Mouse (Mus musculus): ENCODE measurements around the gene Hspa1l. TPM values are rescaled to one million over a fixed set of nuclear protein-coding genes. Genes with fewer than 3 reads are reported as not detected.
A peak's percentile ranks its signal among the peaks of the same experiment; 100 is the strongest.

Gene Hspa1l
- polyA plus RNA-seq, 1 experiment from 2014 or later = 0.93 TPM

DNA sequence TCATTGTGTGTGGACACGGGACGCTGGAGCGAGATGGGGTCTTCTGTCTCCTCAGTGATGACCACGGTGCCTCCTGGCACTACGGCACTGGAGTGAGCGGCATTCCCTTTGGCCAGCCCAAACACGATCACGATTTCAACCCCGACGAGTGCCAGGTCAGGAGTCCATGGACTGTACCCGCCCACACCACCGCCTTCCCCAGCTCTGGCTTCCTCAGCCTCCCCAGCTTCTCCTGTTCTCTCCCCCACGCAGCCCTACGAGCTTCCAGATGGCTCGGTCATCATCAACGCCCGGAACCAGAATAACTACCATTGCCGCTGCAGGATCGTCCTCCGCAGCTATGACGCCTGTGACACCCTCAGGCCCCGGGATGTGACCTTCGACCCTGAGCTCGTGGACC lies 38.5 kb upstream of the Hspa1l start:
- H3K9ac ChIP-seq (ENCODE audit: low read depth, low read length) = no peak overlapping the region
- ATAC-seq (ENCODE audit: low FRiP score) = no peak
- no peak for DNase-seq (ENCODE audit: low spot score)
- 0 out of 2 replicates have a peak, but pooled peaks cover 3% of the 10 kb centered on the region for H3K4me1 ChIP-seq (replicated peaks; ENCODE audit: control insufficient read depth, insufficient read depth, low read length)
- H3K27ac ChIP-seq (ENCODE audit: low read depth, low read length) = no peak overlapping the region
- WGBS = 74% methylated on average over 23 of the region's 24 CpGs
- no peaks in the 10 kb centered on the region for H3K9me3 ChIP-seq (ENCODE audit: control insufficient read depth, low read length)
- no peaks in the 10 kb centered on the region for H3K36me3 ChIP-seq (ENCODE audit: control insufficient read depth, insufficient read depth, low read length)
- no peaks in the 10 kb centered on the region for H3K27me3 ChIP-seq (ENCODE audit: control insufficient read depth, insufficient read depth, low read length)
- H3K4me2 ChIP-seq (replicated peaks; ENCODE audit: low read depth, low read length) = no peak overlapping the region
- no peak overlapping the region for H3K4me3 ChIP-seq (ENCODE audit: low read depth, low read length)

DNA sequence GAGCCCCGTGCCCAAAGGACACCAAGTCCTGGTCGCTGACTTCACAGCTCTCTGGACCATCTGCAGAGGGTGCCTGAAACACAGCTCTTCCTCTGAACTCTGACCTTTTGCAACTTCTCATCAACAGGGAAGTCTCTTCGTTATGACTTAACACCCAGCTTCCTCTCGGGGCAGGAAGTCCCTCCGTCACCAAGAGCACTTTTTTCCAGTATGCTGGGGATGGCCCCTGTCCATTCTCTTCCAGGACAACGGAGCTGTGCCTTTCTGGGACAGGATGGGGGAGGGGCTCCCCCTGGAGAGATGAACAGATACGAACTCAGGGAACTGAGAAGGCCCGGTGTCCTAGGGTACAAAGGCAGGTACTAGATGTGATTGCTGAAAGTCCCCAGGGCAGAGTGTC lies 37.7 kb upstream of the Hspa1l start:
- Histone ChIP-seq H3K4me1 (replicated peaks; ENCODE audit: control insufficient read depth, insufficient read depth, low read length) (0 out of 2 replicates have a peak, but pooled peaks cover 3% of the 10 kb centered on the region), H3K27me3 (ENCODE audit: control insufficient read depth, insufficient read depth, low read length) (no peaks in the 10 kb centered on the region), H3K36me3 (ENCODE audit: control insufficient read depth, insufficient read depth, low read length) (no peaks in the 10 kb centered on the region), H3K27ac (ENCODE audit: low read depth, low read length) (no peak overlapping the region), H3K4me3 (ENCODE audit: low read depth, low read length) (no peak overlapping the region), H3K9me3 (ENCODE audit: control insufficient read depth, low read length) (no peaks in the 10 kb centered on the region), H3K4me2 (replicated peaks; ENCODE audit: low read depth, low read length) (no peak overlapping the region), H3K9ac (ENCODE audit: low read depth, low read length) (no peak overlapping the region)
- WGBS = 47% methylated on average over 8 of the region's 8 CpGs
- DNase-seq (ENCODE audit: low spot score) = no peak
- ATAC-seq (ENCODE audit: low FRiP score) = no peak

DNA sequence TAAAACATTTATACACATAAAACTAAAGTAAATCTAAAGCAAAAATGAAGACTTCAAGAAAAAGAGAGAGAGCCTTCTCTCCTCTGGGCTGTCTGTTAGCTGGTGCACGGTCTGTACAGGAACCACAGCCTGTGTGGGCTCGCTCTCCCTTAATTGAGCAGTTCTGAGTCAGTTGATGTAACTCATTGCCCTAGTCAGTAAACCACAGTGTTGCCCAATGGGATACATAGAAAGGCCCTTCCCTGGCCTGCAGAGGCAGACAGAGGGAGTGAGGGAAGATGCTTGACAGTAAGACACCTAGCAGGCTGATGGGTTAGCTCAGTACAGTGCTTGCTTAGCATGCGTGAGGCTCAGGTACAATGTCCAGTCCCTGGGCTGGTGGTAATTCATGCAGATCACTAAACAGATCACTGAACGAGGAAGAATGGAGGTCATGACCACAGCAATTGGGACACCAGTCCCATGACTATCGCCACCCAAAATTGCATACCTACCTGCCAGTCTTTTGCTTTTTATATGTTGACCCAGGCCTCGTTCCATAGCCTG lies 34.5 kb upstream of the Hspa1l start:
- Histone ChIP-seq H3K36me3 (ENCODE audit: control insufficient read depth, insufficient read depth, low read length) (no peaks in the 10 kb centered on the region), H3K4me3 (ENCODE audit: low read depth, low read length) (no peak overlapping the region), H3K27ac (ENCODE audit: low read depth, low read length) (no peak overlapping the region), H3K4me2 (replicated peaks; ENCODE audit: low read depth, low read length) (no peak overlapping the region), H3K9ac (ENCODE audit: low read depth, low read length) (no peak overlapping the region), H3K27me3 (ENCODE audit: control insufficient read depth, insufficient read depth, low read length) (no peaks in the 10 kb centered on the region), H3K4me1 (replicated peaks; ENCODE audit: control insufficient read depth, insufficient read depth, low read length) (no peaks in the 10 kb centered on the region), H3K9me3 (ENCODE audit: control insufficient read depth, low read length) (no peaks in the 10 kb centered on the region)
- no peak for DNase-seq (ENCODE audit: low spot score)
- WGBS = 90% methylated on average over 6 of the region's 6 CpGs
- no peak for ATAC-seq (ENCODE audit: low FRiP score)

DNA sequence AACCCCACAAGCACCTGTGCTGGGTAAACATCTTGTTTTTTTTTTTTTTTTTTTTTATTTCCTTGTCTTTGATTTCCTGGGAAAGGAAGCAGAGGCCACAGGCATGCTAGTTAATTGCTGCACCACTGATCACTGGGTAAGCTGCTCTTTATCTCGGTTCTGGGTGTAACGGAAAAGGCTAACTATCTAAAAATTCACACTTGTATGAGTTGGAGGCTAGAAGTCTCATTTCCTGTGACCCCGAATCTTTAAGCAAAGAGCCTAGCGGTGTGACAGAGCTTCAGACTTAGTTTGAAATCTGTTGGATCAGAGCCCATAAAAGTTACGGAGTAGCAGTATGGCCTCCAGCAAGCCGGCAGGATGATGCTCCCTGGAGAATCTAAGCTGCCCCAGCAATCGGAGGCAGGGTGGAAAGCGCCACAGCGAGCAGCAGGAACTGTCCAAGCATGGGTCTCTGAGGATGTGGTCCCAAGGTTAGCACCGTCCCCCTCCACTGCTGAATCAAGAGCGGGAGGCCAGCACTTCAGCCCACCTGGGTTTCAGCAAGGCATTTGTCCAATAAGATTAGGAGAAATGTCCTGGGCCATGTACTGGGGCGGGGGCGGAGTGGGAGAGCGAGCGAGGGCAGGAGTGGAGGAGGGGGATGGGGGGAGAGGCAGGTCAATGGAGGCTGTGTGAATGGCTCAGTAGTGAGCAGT lies 31.0 kb upstream of the Hspa1l start:
- Histone ChIP-seq H3K27ac (ENCODE audit: low read depth, low read length) (no peak overlapping the region), H3K4me1 (replicated peaks; ENCODE audit: control insufficient read depth, insufficient read depth, low read length) (no peaks in the 10 kb centered on the region), H3K4me2 (replicated peaks; ENCODE audit: low read depth, low read length) (peak overlapping the region; percentile 22), H3K4me3 (ENCODE audit: low read depth, low read length) (no peak overlapping the region), H3K9ac (ENCODE audit: low read depth, low read length) (no peak overlapping the region; the same call in 1 of the 2 replicates), H3K36me3 (ENCODE audit: control insufficient read depth, insufficient read depth, low read length) (no peaks in the 10 kb centered on the region), H3K9me3 (ENCODE audit: control insufficient read depth, low read length) (no peaks in the 10 kb centered on the region), H3K27me3 (ENCODE audit: control insufficient read depth, insufficient read depth, low read length) (no peaks in the 10 kb centered on the region)
- ATAC-seq (ENCODE audit: low FRiP score) (no peak), DNase-seq (ENCODE audit: low spot score) (peak; percentile 30)
- 15% methylated on average over 15 of the region's 15 CpGs for WGBS

DNA sequence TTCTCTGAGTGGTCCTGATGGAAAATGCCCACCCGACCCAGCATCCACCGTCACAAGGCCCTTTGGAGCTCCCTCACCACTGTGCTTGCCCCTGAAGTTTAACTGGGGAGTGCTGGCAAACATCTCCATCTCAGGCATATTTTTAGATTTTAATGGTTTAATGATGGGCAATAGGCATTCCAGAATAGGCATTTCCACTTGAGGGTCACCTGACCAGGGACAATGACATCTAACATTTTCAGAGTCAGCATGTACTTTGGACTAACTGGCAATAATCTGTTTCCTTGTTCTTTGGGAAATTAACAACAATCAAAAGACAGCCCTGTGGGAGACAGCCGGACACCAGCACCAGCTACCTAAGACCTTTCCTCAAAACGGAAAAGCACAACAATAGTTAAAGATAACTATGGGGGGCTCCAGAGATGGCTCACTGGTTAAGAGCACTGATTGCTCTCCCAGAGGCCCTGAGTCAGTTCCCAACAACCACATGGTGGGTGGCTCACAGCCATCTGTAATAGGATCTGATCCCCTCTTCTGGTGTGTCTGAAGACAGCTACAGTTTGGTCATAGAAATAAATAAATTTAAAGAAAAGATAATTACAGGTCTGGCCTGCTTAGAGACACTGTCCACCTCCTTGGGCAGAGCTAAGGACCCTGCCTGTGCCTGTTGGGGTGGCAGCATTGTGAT lies 29.2 kb upstream of the Hspa1l start:
- H3K36me3 ChIP-seq (ENCODE audit: control insufficient read depth, insufficient read depth, low read length) = no peaks in the 10 kb centered on the region
- H3K9me3 ChIP-seq (ENCODE audit: control insufficient read depth, low read length) = no peaks in the 10 kb centered on the region
- H3K27me3 ChIP-seq (ENCODE audit: control insufficient read depth, insufficient read depth, low read length) = no peaks in the 10 kb centered on the region
- H3K4me3 ChIP-seq (ENCODE audit: low read depth, low read length) = no peak overlapping the region
- ATAC-seq (ENCODE audit: low FRiP score) = no peak
- H3K4me2 ChIP-seq (replicated peaks; ENCODE audit: low read depth, low read length) = no peak overlapping the region
- DNase-seq (ENCODE audit: low spot score) = no peak
- H3K4me1 ChIP-seq (replicated peaks; ENCODE audit: control insufficient read depth, insufficient read depth, low read length) = no peaks in the 10 kb centered on the region
- H3K27ac ChIP-seq (ENCODE audit: low read depth, low read length) = no peak overlapping the region
- H3K9ac ChIP-seq (ENCODE audit: low read depth, low read length) = no peak overlapping the region
- WGBS = 83% methylated on average over 4 of the region's 4 CpGs

DNA sequence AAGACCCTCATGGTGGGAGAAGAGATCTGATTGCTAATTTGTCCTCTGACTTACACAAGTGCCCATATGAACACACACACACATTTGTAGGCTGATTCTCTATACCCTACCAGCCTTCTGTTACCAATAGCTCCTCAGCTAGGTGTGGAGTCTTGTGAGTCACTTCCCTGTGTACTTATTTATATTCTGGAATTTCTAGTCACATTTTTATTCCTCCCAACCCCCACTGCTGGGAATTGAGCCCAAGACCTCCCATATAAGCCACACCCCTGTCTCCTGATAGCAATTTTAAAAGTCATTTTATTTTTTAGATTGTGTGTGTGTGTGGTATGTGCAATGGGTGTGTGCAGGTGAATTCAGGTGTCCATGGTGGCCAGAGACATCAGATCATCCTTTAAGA lies 28.1 kb upstream of the Hspa1l start:
- no peaks in the 10 kb centered on the region; the same call in 1 of the 2 replicates for H3K36me3 ChIP-seq (ENCODE audit: control insufficient read depth, insufficient read depth, low read length)
- no peak for ATAC-seq (ENCODE audit: low FRiP score)
- no peak overlapping the region for H3K27ac ChIP-seq (ENCODE audit: low read depth, low read length)
- H3K9ac ChIP-seq (ENCODE audit: low read depth, low read length) = no peak overlapping the region
- H3K4me1 ChIP-seq (replicated peaks; ENCODE audit: control insufficient read depth, insufficient read depth, low read length) = no peaks in the 10 kb centered on the region
- DNase-seq (ENCODE audit: low spot score) = no peak
- no peak overlapping the region for H3K4me2 ChIP-seq (replicated peaks; ENCODE audit: low read depth, low read length)
- H3K9me3 ChIP-seq (ENCODE audit: control insufficient read depth, low read length) = no peaks in the 10 kb centered on the region
- H3K4me3 ChIP-seq (ENCODE audit: low read depth, low read length) = no peak overlapping the region
- no peaks in the 10 kb centered on the region for H3K27me3 ChIP-seq (ENCODE audit: control insufficient read depth, insufficient read depth, low read length)

DNA sequence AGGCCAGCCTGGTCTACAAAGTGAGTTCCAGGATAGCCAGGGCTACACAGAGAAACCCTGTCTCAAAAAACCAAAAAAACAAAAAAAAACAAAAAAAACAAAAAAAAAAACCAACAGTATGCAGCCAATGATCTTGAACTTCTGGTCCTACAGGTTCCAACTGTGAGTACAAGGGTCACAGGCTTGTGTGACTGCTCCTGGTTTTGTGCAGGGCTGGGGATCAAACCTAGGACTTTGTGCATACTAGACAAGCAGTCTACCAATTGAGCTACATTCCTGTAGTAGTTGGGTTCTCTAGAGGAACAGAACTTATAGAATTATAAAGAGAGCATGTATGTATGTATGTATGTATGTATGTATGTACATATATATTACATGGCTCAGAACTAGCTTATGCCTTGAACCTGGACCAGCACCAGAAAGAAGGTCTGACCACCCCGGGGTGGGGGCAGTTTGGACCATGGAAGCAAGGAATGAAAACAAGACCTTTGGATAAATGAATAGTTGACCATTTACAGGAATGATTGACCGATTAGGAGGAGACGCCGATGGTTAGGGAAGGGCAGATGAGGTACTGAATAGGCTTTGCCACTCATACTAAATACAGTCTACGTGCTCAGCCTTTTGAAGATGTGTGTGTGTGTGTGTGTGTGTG lies 25.9 kb upstream of the Hspa1l start:
- Histone ChIP-seq H3K4me2 (replicated peaks; ENCODE audit: low read depth, low read length) (no peak overlapping the region), H3K9ac (ENCODE audit: low read depth, low read length) (no peak overlapping the region), H3K4me1 (replicated peaks; ENCODE audit: control insufficient read depth, insufficient read depth, low read length) (0 out of 2 replicates have a peak, but pooled peaks cover 6% of the 10 kb centered on the region), H3K27ac (ENCODE audit: low read depth, low read length) (no peak overlapping the region), H3K4me3 (ENCODE audit: low read depth, low read length) (no peak overlapping the region), H3K9me3 (ENCODE audit: control insufficient read depth, low read length) (no peaks in the 10 kb centered on the region), H3K36me3 (ENCODE audit: control insufficient read depth, insufficient read depth, low read length) (peaks cover 12% of the 10 kb centered on the region), H3K27me3 (ENCODE audit: control insufficient read depth, insufficient read depth, low read length) (no peaks in the 10 kb centered on the region)
- no peak for ATAC-seq (ENCODE audit: low FRiP score)
- WGBS = 92% methylated on average over 5 of the region's 5 CpGs
- DNase-seq (ENCODE audit: low spot score) = no peak

DNA sequence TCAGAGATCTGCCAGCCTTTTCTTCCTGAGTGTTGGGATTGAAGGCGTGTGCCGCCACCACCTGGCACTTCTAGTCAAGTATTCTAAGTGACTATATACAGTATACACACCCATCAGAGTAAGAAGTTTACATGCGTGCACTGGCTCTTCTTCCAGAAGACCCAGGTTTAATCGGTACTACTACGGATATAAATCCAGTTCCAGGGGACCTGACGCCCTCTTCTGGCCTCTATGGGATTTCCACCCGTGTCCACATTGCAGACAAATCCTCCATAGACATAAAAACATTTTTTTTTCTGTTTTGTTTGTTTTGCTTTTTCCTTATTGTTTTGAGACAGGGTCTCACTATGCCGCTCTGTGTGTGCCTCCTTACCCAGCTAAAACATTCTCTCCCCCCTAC lies 24.9 kb upstream of the Hspa1l start:
- DNase-seq (ENCODE audit: low spot score) (peak; percentile 59), ATAC-seq (ENCODE audit: low FRiP score) (no peak)
- H3K4me1 ChIP-seq (replicated peaks; ENCODE audit: control insufficient read depth, insufficient read depth, low read length) = 0 out of 2 replicates have a peak, but pooled peaks cover 6% of the 10 kb centered on the region
- H3K36me3 ChIP-seq (ENCODE audit: control insufficient read depth, insufficient read depth, low read length) = peaks cover 12% of the 10 kb centered on the region
- H3K27me3 ChIP-seq (ENCODE audit: control insufficient read depth, insufficient read depth, low read length) = no peaks in the 10 kb centered on the region
- no peak overlapping the region for H3K9ac ChIP-seq (ENCODE audit: low read depth, low read length)
- H3K27ac ChIP-seq (ENCODE audit: low read depth, low read length) = no peak overlapping the region
- no peak overlapping the region for H3K4me3 ChIP-seq (ENCODE audit: low read depth, low read length)
- H3K4me2 ChIP-seq (replicated peaks; ENCODE audit: low read depth, low read length) = no peak overlapping the region
- WGBS = 34% methylated on average over 8 of the region's 8 CpGs
- H3K9me3 ChIP-seq (ENCODE audit: control insufficient read depth, low read length) = no peaks in the 10 kb centered on the region
